Mouse (Mus musculus) heart, adult 2 months (tissue): Measurements from ENCODE around the gene Pex16. TPM values are rescaled to one million over a fixed set of nuclear protein-coding genes. Genes with fewer than 3 reads are reported as not detected.

Experiments used
- DNase-seq, 2 experiments: peaks; one replicate each; pipeline ENCODE4 v3.0.0; 2021
- H3K27ac ChIP-seq: fragments of 200-600 bp; 2 replicates; pipeline ENCODE4 v1.8.1; 2022
- H3K27me3 ChIP-seq: fragments of 200-500 bp; 2 replicates; pipeline ENCODE4 v1.6.1; 2012; ENCODE audit warnings: mild to moderate bottlenecking, low read length, inconsistent platforms, mixed read lengths; ENCODE audit not compliant: control insufficient read depth, insufficient read depth
- H3K36me3 ChIP-seq: fragments of 200-500 bp; 2 replicates; pipeline ENCODE4 v1.6.1; 2012; ENCODE audit warnings: low read length, inconsistent platforms; ENCODE audit not compliant: control insufficient read depth, insufficient read depth
- H3K4me1 ChIP-seq: fragments of 200-500 bp; 2 replicates; pipeline ENCODE4 v1.6.1; 2011; ENCODE audit warnings: low read length; ENCODE audit not compliant: control insufficient read depth, insufficient read depth
- H3K4me3 ChIP-seq: fragments of 200-600 bp; 2 replicates; pipeline ENCODE4 v1.8.1; 2022
- H3K79me2 ChIP-seq: fragments of 200-500 bp; replicated peaks from 2 replicates; pipeline ENCODE4 v1.6.1; 2012; ENCODE audit warnings: mild to moderate bottlenecking, inconsistent platforms, low read length, moderate library complexity, mixed read lengths; ENCODE audit not compliant: control insufficient read depth, insufficient read depth
- H3K9ac ChIP-seq: fragments of 200-500 bp; 2 replicates; pipeline ENCODE4 v1.6.1; 2012; ENCODE audit warnings: low read depth, mild to moderate bottlenecking, control low read depth, inconsistent platforms, low read length, mixed read lengths
- CTCF ChIP-seq: fragments of 200-600 bp; IDR thresholded peaks from 2 replicates; pipeline ENCODE4 v1.8.1; 2022; ENCODE audit warnings: antibody characterized with exemption, mild to moderate bottlenecking, moderate library complexity
- EP300 ChIP-seq: fragments of 200-500 bp; IDR thresholded peaks from 2 replicates; pipeline ENCODE4 v1.6.1; 2011; ENCODE audit warnings: low read depth, low read length, control low read depth; ENCODE audit not compliant: insufficient read depth
- POLR2A ChIP-seq: fragments of 200-500 bp; IDR thresholded peaks from 2 replicates; pipeline ENCODE4 v1.6.1; 2011; ENCODE audit warnings: mild to moderate bottlenecking, low read depth, low read length, control low read depth; ENCODE audit not compliant: insufficient read depth
- WGBS: fragments of 180-500 bp; shearing (Covaris S2); methylation state at CpG from one replicate; pipeline ENCODE4 v1.1.7; 2018; 5-methylcytosine and 5-hydroxymethylcytosine counted together
- intact Hi-C: fragments of 180-260 bp; cut with DNase I; formaldehyde crosslinking; loops from one replicate; pipeline ENCODE4 v1.15.1; 2025
- polyA plus RNA-seq: library from polyadenylated mRNA; depleted of rRNA; stranded (reverse); fragments of >200 nt; gene quantifications from 2 replicates; pipeline ENCODE4 v1.2.3, GENCODE M21; 2012
- total RNA-seq, 2 experiments: library from RNA; stranded (reverse); gene quantifications; 2 replicates each; pipeline ENCODE4 v1.2.3; 2021

Pex16 gene
- total and polyA plus RNA-seq, 3 experiments, result 19.6 to 36.8 (median 23.1) TPM

- intact Hi-C loops, result no loop called here
- no peak overlapping the region for H3K9ac ChIP-seq
- 73% methylated on average over 5 of the region's 5 CpGs for WGBS
- no peak overlapping the region; the same call in 1 of the 2 replicates for H3K27ac ChIP-seq
- no peak overlapping the region for H3K4me3 ChIP-seq
- H3K27me3 ChIP-seq, result no peaks in the 10 kb centered on the region
- no peaks in the 10 kb centered on the region for H3K36me3 ChIP-seq
- DNase-seq, result no peak
- TF ChIP-seq EP300 (no peak), POLR2A (no peak), CTCF (no peak)
- H3K4me1 ChIP-seq, result peaks cover 6% of the 10 kb centered on the region
- H3K79me2 ChIP-seq, result no peaks in the 10 kb centered on the region
Measured at GRCm38 (mm10) chr2:92353402-92353801, 21.1 kb upstream of the Pex16 start.

DNA sequence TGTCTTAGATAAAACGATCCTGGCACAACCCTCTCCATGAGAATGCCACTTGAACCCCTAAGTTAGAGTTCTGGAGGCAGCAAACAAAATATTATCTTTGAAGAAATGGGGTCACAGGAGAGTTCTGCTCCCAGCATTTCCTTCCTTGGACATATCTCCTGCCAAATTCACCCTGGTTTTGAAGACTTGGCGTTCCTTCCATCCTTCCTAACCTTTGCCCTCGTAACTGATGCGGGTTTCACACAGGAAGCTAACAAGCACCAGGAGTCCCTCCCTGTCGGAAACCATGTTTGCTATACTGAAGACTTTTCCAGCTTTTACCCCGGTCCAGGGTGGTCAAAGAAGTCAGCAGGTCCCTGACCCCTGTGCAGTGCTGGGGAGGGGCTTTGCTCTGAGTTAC, 20.3 kb upstream of the Pex16 start:
- H3K4me3 ChIP-seq, result no peak overlapping the region
- H3K27ac ChIP-seq, result peak overlapping the region; percentile 16; the same call in 1 of the 2 replicates
- no peak for TF ChIP-seq EP300
- no peak for TF ChIP-seq CTCF
- TF ChIP-seq POLR2A, result no peak
- H3K4me1 ChIP-seq, result peaks cover 6% of the 10 kb centered on the region
- intact Hi-C loops, result no loop called here
- 39% methylated on average over 6 of the region's 6 CpGs for WGBS
- H3K79me2 ChIP-seq, result no peaks in the 10 kb centered on the region
- no peaks in the 10 kb centered on the region for H3K27me3 ChIP-seq
- H3K9ac ChIP-seq, result no peak overlapping the region
- peaks cover 2% of the 10 kb centered on the region for H3K36me3 ChIP-seq
- DNase-seq, result no peak

DNA sequence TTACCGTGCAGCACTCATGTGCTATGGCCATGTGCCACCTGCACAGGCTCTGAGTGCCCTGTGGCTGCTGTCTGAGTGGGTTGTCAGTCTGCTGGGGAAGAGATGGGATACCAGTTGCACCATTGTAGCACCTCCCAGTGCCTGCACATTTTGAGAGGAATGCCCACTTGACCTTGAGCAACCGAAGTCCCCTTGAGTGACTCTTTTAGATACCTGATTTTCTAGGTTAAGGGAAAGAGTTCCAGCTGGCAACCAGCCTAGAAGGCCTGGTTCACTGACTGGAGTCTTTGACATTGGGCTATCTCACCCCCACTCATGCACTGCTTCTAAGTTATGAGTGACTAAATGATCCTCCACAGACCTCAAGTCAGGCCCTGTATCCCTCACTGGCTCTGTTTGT, 15.2 kb upstream of the Pex16 start:
- DNase-seq, result peak in 1 of 2 experiments; percentile 26
- Histone ChIP-seq H3K4me1 (no peaks in the 10 kb centered on the region), H3K36me3 (peaks cover 2% of the 10 kb centered on the region), H3K4me3 (no peak overlapping the region), H3K9ac (no peak overlapping the region), H3K79me2 (no peaks in the 10 kb centered on the region), H3K27me3 (no peaks in the 10 kb centered on the region), H3K27ac (no peak overlapping the region)
- TF ChIP-seq CTCF (no peak), POLR2A (no peak), EP300 (no peak)
- intact Hi-C loops, result no loop called here
- 54% methylated on average over 2 of the region's 2 CpGs for WGBS

DNA sequence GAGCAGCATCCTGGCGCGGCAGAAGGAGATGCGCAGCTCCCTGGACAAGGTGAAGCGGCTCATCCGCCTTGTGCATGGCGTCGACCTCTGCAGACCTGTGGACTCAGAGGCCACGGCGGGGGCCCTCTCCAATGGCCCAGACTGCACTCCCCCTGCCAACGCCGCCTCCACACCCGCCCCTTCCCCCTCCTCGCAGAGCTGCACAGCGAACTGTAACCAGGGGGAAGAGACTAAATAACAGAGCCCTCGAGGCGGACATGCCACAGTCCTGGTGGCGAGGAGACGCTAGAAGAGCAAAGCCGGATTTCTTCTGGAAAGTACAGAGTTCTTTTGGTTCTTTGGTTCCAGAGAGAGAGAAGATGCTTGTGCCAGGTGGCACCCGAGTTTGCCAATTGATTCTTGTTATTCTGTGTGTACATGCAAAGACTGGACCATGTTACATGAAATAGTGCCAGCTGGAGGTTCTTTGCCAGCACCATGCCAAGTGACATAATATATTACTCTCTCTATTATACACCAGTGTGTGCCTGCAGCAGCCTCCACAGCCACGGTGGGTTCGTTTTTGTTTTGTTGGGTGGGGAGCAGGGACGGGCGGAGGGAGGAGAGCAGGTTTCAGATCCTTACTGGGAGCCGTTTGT, 14.2 kb upstream of the Pex16 start:
- no peak overlapping the region for H3K27ac ChIP-seq
- no peaks in the 10 kb centered on the region for H3K79me2 ChIP-seq
- no peak overlapping the region for H3K9ac ChIP-seq
- intact Hi-C loops, result no loop called here
- H3K4me3 ChIP-seq, result no peak overlapping the region
- no peaks in the 10 kb centered on the region for H3K4me1 ChIP-seq
- peaks cover 2% of the 10 kb centered on the region for H3K36me3 ChIP-seq
- no peaks in the 10 kb centered on the region for H3K27me3 ChIP-seq
- no peak for DNase-seq
- WGBS, result 84% methylated on average over 25 of the region's 25 CpGs
- TF ChIP-seq EP300 (no peak), CTCF (no peak), POLR2A (no peak)

DNA sequence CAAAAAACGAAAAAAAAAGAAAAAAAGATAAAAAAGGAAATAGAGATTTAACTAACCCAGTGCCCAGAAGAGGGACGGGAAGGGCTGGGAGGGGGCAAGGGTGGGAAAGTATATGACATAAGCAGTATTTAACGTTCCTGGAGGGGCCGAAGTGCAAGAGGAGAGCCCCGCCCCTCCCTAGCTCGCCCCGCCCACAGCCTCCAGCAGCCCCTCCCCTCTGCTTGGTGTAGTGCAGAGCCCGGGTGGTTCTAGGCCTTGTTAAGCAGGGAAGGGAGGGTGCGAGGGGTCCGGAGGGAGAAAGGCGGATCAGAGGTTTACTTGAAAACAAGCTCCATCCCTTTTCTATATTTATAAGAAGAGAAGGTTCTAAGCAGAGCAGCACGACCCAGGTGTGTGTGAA, 13.6 kb upstream of the Pex16 start:
- TF ChIP-seq EP300, result no peak
- TF ChIP-seq CTCF, result no peak
- H3K9ac ChIP-seq, result no peak overlapping the region
- WGBS, result 49% methylated on average over 12 of the region's 12 CpGs
- H3K4me1 ChIP-seq, result no peaks in the 10 kb centered on the region
- no peaks in the 10 kb centered on the region for H3K79me2 ChIP-seq
- DNase-seq, result no peak
- H3K27ac ChIP-seq, result no peak overlapping the region
- H3K36me3 ChIP-seq, result peaks cover 2% of the 10 kb centered on the region
- no peak overlapping the region for H3K4me3 ChIP-seq
- no peaks in the 10 kb centered on the region for H3K27me3 ChIP-seq
- intact Hi-C loops, result no loop called here

DNA sequence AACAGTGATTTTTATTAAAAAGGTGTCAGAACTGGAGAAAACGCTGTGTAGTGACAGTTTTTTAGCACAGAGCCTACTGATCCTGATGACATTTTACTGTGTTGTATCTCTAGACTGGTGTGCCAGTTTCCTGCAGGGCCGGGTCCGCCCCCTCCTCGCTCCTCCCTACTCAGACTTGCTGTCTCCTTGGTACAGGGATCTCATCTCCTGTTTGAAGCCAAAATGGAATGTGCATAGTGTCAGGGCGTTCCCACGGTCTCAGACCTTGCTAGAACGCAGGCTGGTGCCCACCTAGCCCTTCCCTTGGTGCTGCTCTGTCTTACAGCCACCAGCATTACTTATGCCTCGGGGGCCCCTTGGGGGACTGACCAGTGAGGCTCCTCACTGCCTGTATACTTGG, 12.7 kb upstream of the Pex16 start:
- intact Hi-C loops, result no loop called here
- no peak for TF ChIP-seq POLR2A
- no peak for TF ChIP-seq CTCF
- TF ChIP-seq EP300, result no peak
- no peaks in the 10 kb centered on the region for H3K27me3 ChIP-seq
- H3K4me3 ChIP-seq, result no peak overlapping the region
- WGBS, result 82% methylated on average over 8 of the region's 8 CpGs
- no peaks in the 10 kb centered on the region for H3K79me2 ChIP-seq
- H3K4me1 ChIP-seq, result no peaks in the 10 kb centered on the region
- no peak for DNase-seq
- peaks cover 2% of the 10 kb centered on the region for H3K36me3 ChIP-seq
- no peak overlapping the region for H3K27ac ChIP-seq
- H3K9ac ChIP-seq, result no peak overlapping the region
